Mouse (Mus musculus): ENCODE results near the gene a. TPM values are rescaled to one million over a fixed set of nuclear protein-coding genes. Genes with fewer than 3 reads are reported as not detected.

The a gene
- polyA plus RNA-seq, 1 experiment from 2014 or later: not detected

GRCm38 (mm10) chr2:154818599-154818998 lies 27.4 kb downstream of the a start:
- H3K9me3 ChIP-seq (ENCODE audit: control insufficient read depth, low read length): no peaks in the 10 kb centered on the region
- no peak overlapping the region for H3K4me3 ChIP-seq (ENCODE audit: low read length)
- no peaks in the 10 kb centered on the region; the same call in 1 of the 2 replicates for H3K36me3 ChIP-seq (ENCODE audit: control insufficient read depth, insufficient read depth, low read length)
- H3K27me3 ChIP-seq (ENCODE audit: control insufficient read depth, insufficient read depth, low read length): no peaks in the 10 kb centered on the region
- no peak overlapping the region for H3K4me2 ChIP-seq (replicated peaks; ENCODE audit: low read depth, low read length)
- H3K9ac ChIP-seq (ENCODE audit: low read depth, low read length): no peak overlapping the region
- no peak overlapping the region for H3K27ac ChIP-seq (ENCODE audit: low read depth, low read length)
- WGBS: 68% methylated on average over 1 of the region's 1 CpGs
- no peak for ATAC-seq (ENCODE audit: low FRiP score, low TSS enrichment)
- peaks cover 16% of the 10 kb centered on the region; the same call in 1 of the 2 replicates for H3K4me1 ChIP-seq (ENCODE audit: control insufficient read depth, insufficient read depth, low read length)

DNA sequence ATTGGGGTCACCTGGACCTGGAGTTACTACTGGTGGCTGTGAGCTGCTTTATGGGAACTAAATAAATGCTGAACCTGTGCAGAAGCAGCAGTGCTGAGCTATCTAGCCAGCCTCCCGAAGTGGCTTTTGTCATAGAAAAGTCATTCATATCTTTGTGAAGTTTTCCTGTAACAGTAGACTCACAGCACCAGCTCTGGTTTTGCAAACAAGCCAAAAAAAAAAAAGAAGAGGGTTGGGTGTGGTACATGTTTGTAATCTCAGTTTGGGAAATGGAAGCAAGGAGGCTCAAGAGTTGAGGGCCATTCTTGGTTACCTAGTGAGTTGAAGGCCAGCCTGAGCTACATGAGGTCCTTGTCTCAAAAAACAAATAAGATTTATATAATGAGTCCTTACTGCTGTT lies 29.1 kb downstream of the a start:
- Histone ChIP-seq H3K9ac (ENCODE audit: low read depth, low read length) (no peak overlapping the region), H3K27me3 (ENCODE audit: control insufficient read depth, insufficient read depth, low read length) (no peaks in the 10 kb centered on the region), H3K4me2 (replicated peaks; ENCODE audit: low read depth, low read length) (no peak overlapping the region), H3K9me3 (ENCODE audit: control insufficient read depth, low read length) (no peaks in the 10 kb centered on the region), H3K27ac (ENCODE audit: low read depth, low read length) (no peak overlapping the region), H3K4me3 (ENCODE audit: low read length) (no peak overlapping the region), H3K36me3 (ENCODE audit: control insufficient read depth, insufficient read depth, low read length) (no peaks in the 10 kb centered on the region), H3K4me1 (ENCODE audit: control insufficient read depth, insufficient read depth, low read length) (peaks cover 16% of the 10 kb centered on the region; the same call in 1 of the 2 replicates)
- WGBS: 86% methylated on average over 1 of the region's 1 CpGs
- no peak for ATAC-seq (ENCODE audit: low FRiP score, low TSS enrichment)

- no peaks in the 10 kb centered on the region for H3K4me1 ChIP-seq (ENCODE audit: control insufficient read depth, insufficient read depth, low read length)
- no peaks in the 10 kb centered on the region for H3K27me3 ChIP-seq (ENCODE audit: control insufficient read depth, insufficient read depth, low read length)
- no peak overlapping the region for H3K9ac ChIP-seq (ENCODE audit: low read depth, low read length)
- H3K36me3 ChIP-seq (ENCODE audit: control insufficient read depth, insufficient read depth, low read length): no peaks in the 10 kb centered on the region
- no peak overlapping the region for H3K4me3 ChIP-seq (ENCODE audit: low read length)
- 79% methylated on average over 1 of the region's 1 CpGs for WGBS
- no peak overlapping the region for H3K4me2 ChIP-seq (replicated peaks; ENCODE audit: low read depth, low read length)
- ATAC-seq (ENCODE audit: low FRiP score, low TSS enrichment): no peak
- no peak overlapping the region for H3K27ac ChIP-seq (ENCODE audit: low read depth, low read length)
- no peaks in the 10 kb centered on the region for H3K9me3 ChIP-seq (ENCODE audit: control insufficient read depth, low read length)
Measured at GRCm38 (mm10) chr2:154826054-154826538, 34.9 kb downstream of the a start.

DNA sequence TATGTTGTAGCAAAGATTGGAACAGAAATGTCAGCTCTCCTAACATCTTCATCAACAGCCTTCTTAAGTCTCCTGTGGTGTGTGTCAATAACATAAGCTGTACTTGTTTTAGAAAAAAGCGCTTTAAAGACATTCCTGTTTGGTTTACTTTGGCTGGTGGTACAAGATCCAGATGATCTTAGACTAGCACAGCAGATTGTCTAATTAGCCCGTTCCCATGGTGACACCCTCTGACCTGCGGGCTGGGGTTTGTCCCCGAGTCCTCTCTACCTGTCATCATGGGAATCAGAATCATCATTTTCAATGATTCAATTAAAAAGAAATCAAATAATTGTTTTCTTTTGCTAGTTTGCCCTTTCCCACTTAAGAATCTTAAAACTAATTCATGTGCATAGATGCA lies 36.3 kb downstream of the a start:
- WGBS: 75% methylated on average over 4 of the region's 4 CpGs
- H3K9ac ChIP-seq (ENCODE audit: low read depth, low read length): no peak overlapping the region

GRCm38 (mm10) chr2:154832471-154832870 lies 41.3 kb downstream of the a start:
- H3K36me3 ChIP-seq (ENCODE audit: control insufficient read depth, insufficient read depth, low read length): peaks cover 7% of the 10 kb centered on the region; the same call in 1 of the 2 replicates
- H3K27me3 ChIP-seq (ENCODE audit: control insufficient read depth, insufficient read depth, low read length): no peaks in the 10 kb centered on the region
- peaks cover 3% of the 10 kb centered on the region; the same call in 1 of the 2 replicates for H3K9me3 ChIP-seq (ENCODE audit: control insufficient read depth, low read length)
- H3K27ac ChIP-seq (ENCODE audit: low read depth, low read length): no peak overlapping the region
- no peak overlapping the region for H3K4me3 ChIP-seq (ENCODE audit: low read length)
- no peaks in the 10 kb centered on the region for H3K4me1 ChIP-seq (ENCODE audit: control insufficient read depth, insufficient read depth, low read length)
- no peak overlapping the region for H3K4me2 ChIP-seq (replicated peaks; ENCODE audit: low read depth, low read length)
- no peak overlapping the region for H3K9ac ChIP-seq (ENCODE audit: low read depth, low read length)
- 80% methylated on average over 4 of the region's 4 CpGs for WGBS
- ATAC-seq (ENCODE audit: low FRiP score, low TSS enrichment): no peak

More for the DNA sequence above, 36.3 kb downstream of the a start:
- H3K4me2 ChIP-seq (replicated peaks; ENCODE audit: low read depth, low read length): no peak overlapping the region
- no peak for ATAC-seq (ENCODE audit: low FRiP score, low TSS enrichment)
- H3K4me1 ChIP-seq (ENCODE audit: control insufficient read depth, insufficient read depth, low read length): no peaks in the 10 kb centered on the region
- no peaks in the 10 kb centered on the region for H3K27me3 ChIP-seq (ENCODE audit: control insufficient read depth, insufficient read depth, low read length)
- H3K36me3 ChIP-seq (ENCODE audit: control insufficient read depth, insufficient read depth, low read length): no peaks in the 10 kb centered on the region
- H3K4me3 ChIP-seq (ENCODE audit: low read length): no peak overlapping the region
- no peak overlapping the region for H3K27ac ChIP-seq (ENCODE audit: low read depth, low read length)
- no peaks in the 10 kb centered on the region for H3K9me3 ChIP-seq (ENCODE audit: control insufficient read depth, low read length)

DNA sequence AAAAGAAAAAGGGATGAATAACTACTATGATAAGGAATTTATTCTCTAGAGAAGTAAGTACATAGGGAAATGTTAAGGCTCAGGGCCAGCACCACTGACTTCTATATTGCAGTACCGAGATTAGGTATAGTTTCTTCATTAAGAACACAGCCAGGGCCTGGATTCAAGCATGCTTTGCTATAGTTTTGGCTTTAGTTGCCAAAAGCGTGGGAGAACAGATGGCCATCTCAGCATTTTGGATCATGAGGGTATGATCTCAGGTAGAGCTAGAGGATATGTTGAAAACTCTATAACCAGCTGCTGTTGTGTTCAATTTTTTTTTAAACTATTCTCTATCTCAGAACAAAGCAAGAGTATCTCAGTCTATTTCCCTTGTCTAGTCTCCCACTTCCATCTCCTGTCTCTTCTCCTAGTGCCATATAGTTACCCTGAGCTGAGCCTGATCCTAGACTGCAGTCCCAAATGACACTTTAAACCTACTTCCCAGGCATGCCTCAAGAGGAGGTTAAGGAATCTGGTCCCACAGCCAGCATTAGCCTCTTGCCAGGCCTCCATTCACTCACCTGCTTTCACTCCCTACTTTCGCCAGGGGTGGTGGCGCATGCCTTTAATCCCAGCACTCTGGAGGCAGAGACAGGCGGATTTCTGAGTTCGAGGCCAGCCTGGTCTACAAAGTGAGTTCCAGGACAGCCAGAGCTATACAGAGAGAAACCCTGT lies 43.1 kb downstream of the a start:
- ATAC-seq (ENCODE audit: low FRiP score, low TSS enrichment): no peak
- WGBS: 92% methylated on average over 6 of the region's 6 CpGs
- Histone ChIP-seq H3K4me2 (replicated peaks; ENCODE audit: low read depth, low read length) (no peak overlapping the region), H3K27me3 (ENCODE audit: control insufficient read depth, insufficient read depth, low read length) (no peaks in the 10 kb centered on the region), H3K9ac (ENCODE audit: low read depth, low read length) (no peak overlapping the region), H3K27ac (ENCODE audit: low read depth, low read length) (no peak overlapping the region), H3K4me3 (ENCODE audit: low read length) (no peak overlapping the region), H3K36me3 (ENCODE audit: control insufficient read depth, insufficient read depth, low read length) (peaks cover 7% of the 10 kb centered on the region; the same call in 1 of the 2 replicates), H3K4me1 (ENCODE audit: control insufficient read depth, insufficient read depth, low read length) (no peaks in the 10 kb centered on the region), H3K9me3 (ENCODE audit: control insufficient read depth, low read length) (peaks cover 3% of the 10 kb centered on the region; the same call in 1 of the 2 replicates)

GRCm38 (mm10) chr2:154836537-154836936 lies 45.3 kb downstream of the a start:
- H3K36me3 ChIP-seq (ENCODE audit: control insufficient read depth, insufficient read depth, low read length): peaks cover 7% of the 10 kb centered on the region; the same call in 1 of the 2 replicates
- peaks cover 14% of the 10 kb centered on the region for H3K9me3 ChIP-seq (ENCODE audit: control insufficient read depth, low read length)
- 96% methylated on average over 2 of the region's 2 CpGs for WGBS
- no peaks in the 10 kb centered on the region for H3K27me3 ChIP-seq (ENCODE audit: control insufficient read depth, insufficient read depth, low read length)
- ATAC-seq (ENCODE audit: low FRiP score, low TSS enrichment): no peak
- H3K27ac ChIP-seq (ENCODE audit: low read depth, low read length): no peak overlapping the region
- H3K9ac ChIP-seq (ENCODE audit: low read depth, low read length): no peak overlapping the region
- H3K4me1 ChIP-seq (ENCODE audit: control insufficient read depth, insufficient read depth, low read length): no peaks in the 10 kb centered on the region
- no peak overlapping the region for H3K4me3 ChIP-seq (ENCODE audit: low read length)
- no peak overlapping the region for H3K4me2 ChIP-seq (replicated peaks; ENCODE audit: low read depth, low read length)

- Histone ChIP-seq H3K9me3 (ENCODE audit: control insufficient read depth, low read length) (no peaks in the 10 kb centered on the region), H3K27ac (ENCODE audit: low read depth, low read length) (no peak overlapping the region), H3K27me3 (ENCODE audit: control insufficient read depth, insufficient read depth, low read length) (no peaks in the 10 kb centered on the region), H3K4me2 (replicated peaks; ENCODE audit: low read depth, low read length) (no peak overlapping the region), H3K4me3 (ENCODE audit: low read length) (no peak overlapping the region), H3K4me1 (ENCODE audit: control insufficient read depth, insufficient read depth, low read length) (no peaks in the 10 kb centered on the region), H3K36me3 (ENCODE audit: control insufficient read depth, insufficient read depth, low read length) (peaks cover 11% of the 10 kb centered on the region; the same call in 1 of the 2 replicates), H3K9ac (ENCODE audit: low read depth, low read length) (no peak overlapping the region)
- no peak for ATAC-seq (ENCODE audit: low FRiP score, low TSS enrichment)
Measured at GRCm38 (mm10) chr2:154848086-154848485, 56.9 kb downstream of the a start.

DNA sequence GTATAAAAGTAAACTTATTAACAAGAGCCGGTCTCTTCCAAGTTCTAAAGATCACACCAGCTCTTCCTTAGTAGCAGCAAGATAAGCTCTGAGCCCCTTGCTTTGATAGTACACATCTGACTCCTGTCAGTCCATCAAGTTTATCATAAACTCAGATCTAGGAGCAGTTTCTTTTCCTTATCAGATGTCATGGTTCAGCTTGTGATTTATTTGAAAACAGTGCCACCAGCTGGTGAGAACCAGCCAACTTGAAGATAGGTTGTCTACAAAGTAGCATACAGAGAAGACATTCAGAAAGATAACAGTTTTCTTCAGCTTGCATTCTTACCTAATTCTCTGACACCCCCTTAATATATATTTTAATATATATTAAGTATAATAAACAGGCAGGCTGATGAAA lies 64.2 kb downstream of the a start:
- no peak overlapping the region for H3K9ac ChIP-seq (ENCODE audit: low read depth, low read length)
- H3K4me3 ChIP-seq (ENCODE audit: low read length): no peak overlapping the region
- peaks cover 32% of the 10 kb centered on the region for H3K36me3 ChIP-seq (ENCODE audit: control insufficient read depth, insufficient read depth, low read length)
- ATAC-seq (ENCODE audit: low FRiP score, low TSS enrichment): no peak
- no peak overlapping the region for H3K4me2 ChIP-seq (replicated peaks; ENCODE audit: low read depth, low read length)
- no peaks in the 10 kb centered on the region for H3K9me3 ChIP-seq (ENCODE audit: control insufficient read depth, low read length)
- H3K27me3 ChIP-seq (ENCODE audit: control insufficient read depth, insufficient read depth, low read length): no peaks in the 10 kb centered on the region
- H3K4me1 ChIP-seq (ENCODE audit: control insufficient read depth, insufficient read depth, low read length): no peaks in the 10 kb centered on the region
- H3K27ac ChIP-seq (ENCODE audit: low read depth, low read length): no peak overlapping the region
- WGBS: 79% methylated on average over 1 of the region's 1 CpGs
